Mouse (Mus musculus) G1E (cell line): ENCODE measurements around the gene Hoxc5.

Source experiments
- CTCF ChIP-seq: IDR thresholded peaks from 2 replicates; pipeline ENCODE4 v1.5.1; 2012; ENCODE audit warnings: low read depth, low read length, inconsistent platforms, mixed read lengths
- GATA1 ChIP-seq: IDR thresholded peaks from 2 replicates; pipeline ENCODE4 v1.6.1; 2012; ENCODE audit warnings: borderline replicate concordance, low read length, inconsistent platforms, mixed read lengths

DNA sequence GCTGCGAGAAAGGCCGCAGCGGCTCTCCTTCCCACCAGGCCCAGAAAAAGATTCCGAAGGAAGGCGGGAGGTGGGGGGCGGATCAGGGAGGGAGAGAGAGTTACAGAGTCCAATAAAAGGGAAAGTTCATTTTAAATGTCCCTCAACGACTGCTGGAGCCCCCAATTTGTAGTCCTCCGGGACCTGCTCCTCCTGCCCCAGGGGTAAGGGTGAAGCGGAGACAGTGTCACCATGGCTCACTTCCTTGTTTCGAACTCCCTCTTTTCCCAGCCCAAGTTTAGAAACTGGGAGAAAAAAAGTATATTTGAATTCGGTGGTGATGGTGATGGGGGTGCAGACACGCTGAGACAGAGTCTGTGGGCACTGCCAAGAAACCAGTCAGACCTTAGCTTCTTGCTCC, 73.4 kb downstream of the Hoxc5 start:
- TF ChIP-seq GATA1 (no peak), CTCF (no peak)
